Mouse (Mus musculus) heart, adult 8-10 months (tissue): Measurements from ENCODE around the gene Fcer1g. TPM values are rescaled to one million over a fixed set of nuclear protein-coding genes. Genes with fewer than 3 reads are reported as not detected.

Source experiments
- DNase-seq: peaks from one replicate; pipeline ENCODE4 v3.0.0; 2022; ENCODE audit warnings: low spot score
- total RNA-seq, 4 experiments: library from RNA; stranded (reverse); gene quantifications; 2 replicates each; pipeline ENCODE4 v1.2.4; 2022

Gene Fcer1g
- total RNA-seq, 4 experiments from 2014 or later = 8.2 to 14.4 (median 11.5) TPM

- no peak for DNase-seq
These were observed 46.1 kb downstream of the Fcer1g start for GRCm38 (mm10) chr1:171187851-171188700.

DNA sequence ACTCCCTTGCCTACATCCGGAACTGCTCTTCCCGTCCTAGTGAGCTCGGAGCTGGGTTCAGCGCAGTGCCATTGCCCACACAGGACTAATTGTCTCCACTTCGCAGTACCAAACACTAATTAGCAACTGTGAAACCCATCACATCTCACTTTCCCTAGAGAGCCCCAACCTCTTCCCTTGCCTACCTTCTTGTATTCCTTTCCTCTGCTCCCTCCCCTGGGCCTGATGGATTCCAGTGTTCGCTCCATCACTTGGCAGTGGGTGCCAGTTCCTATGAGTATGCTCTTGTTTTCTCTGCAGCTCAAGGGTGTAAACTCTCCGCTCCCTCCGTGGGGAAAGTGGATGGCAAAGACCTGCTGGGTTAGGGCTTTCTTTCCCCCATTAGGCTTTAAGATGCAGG is 48.5 kb downstream of the Fcer1g start:
- no peak for DNase-seq

DNA sequence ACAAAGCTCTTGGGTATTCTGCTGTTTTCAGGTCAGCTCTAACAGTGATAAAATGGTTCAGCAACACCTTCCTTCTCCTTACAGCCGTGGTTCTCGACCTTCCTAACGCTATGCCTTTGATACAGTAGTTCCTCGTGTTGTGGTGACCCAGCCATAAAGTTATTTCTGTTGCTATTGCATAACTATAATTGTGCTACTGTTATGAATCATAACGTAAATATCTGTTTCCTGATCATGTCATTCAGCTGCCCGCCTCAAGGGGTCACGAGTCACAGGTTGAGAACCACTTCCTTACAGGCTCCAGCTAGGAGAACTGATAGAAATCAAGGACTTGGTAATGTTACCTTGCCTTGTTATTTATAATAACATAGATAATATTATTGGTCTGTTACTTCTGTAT is 49.9 kb downstream of the Fcer1g start:
- DNase-seq = peak; percentile 55

GRCm38 (mm10) chr1:171183620-171184019 is 50.5 kb downstream of the Fcer1g start:
- DNase-seq = peak; percentile 70

GRCm38 (mm10) chr1:171183025-171183424 is 51.1 kb downstream of the Fcer1g start:
- no peak for DNase-seq

Other genes starting within 250 kb of the Fcer1g start
- gene Fcgr4, start 215.4 kb downstream of the Fcer1g start, total RNA-seq = 1 to 10 TPM in 1 of 4 experiments, under 1 TPM in 2, not detected in 1; 0.22 to 1.4 (median 0.50) TPM
- gene Fcgr3, start 169.4 kb downstream of the Fcer1g start, total RNA-seq = 10 to 100 TPM in 2 of 4 experiments, 1 to 10 TPM in 2; 7.8 to 13.7 (median 9.7) TPM
- gene Cfap126, start 120.4 kb downstream of the Fcer1g start, total RNA-seq = 1 to 10 TPM in 1 of 4 experiments, under 1 TPM in 3; 0.60 to 2.0 (median 0.88) TPM
- 1,000 to 10,000 TPM; 1,259 to 1,304 (median 1,268) TPM for gene Sdhc, start 83.8 kb downstream of the Fcer1g start, total RNA-seq
- gene Mpz, start 83.7 kb downstream of the Fcer1g start, total RNA-seq = under 1 TPM in 2 of 4 experiments, not detected in 2; 0.31 to 0.41 TPM
- 100 to 1,000 TPM; 193 to 360 (median 253) TPM for gene Pcp4l1, start 38.1 kb downstream of the Fcer1g start, total RNA-seq
- gene Nr1i3, start 20.4 kb downstream of the Fcer1g start, total RNA-seq = not detected
- gene Tomm40l, start 11.9 kb downstream of the Fcer1g start, total RNA-seq = 100 to 1,000 TPM in 1 of 4 experiments, 10 to 100 TPM in 3; 94.3 to 111 (median 97.4) TPM
- gene Apoa2, start 9.3 kb downstream of the Fcer1g start, total RNA-seq = 1 to 10 TPM; 1.8 to 4.9 (median 1.9) TPM
- under 1 TPM; 0.19 to 0.60 (median 0.25) TPM for gene Adamts4, start 16.1 kb upstream of the Fcer1g start, total RNA-seq
- gene Ndufs2, start 17.0 kb upstream of the Fcer1g start, total RNA-seq = 1,000 to 10,000 TPM; 1,619 to 1,708 (median 1,672) TPM
- 10 to 100 TPM; 15.4 to 20.8 (median 19.1) TPM for gene B4galt3, start 36.0 kb upstream of the Fcer1g start, total RNA-seq
- gene Ppox, start 46.8 kb upstream of the Fcer1g start, total RNA-seq = 10 to 100 TPM; 11.9 to 16.6 (median 12.7) TPM
- gene Usp21, start 53.6 kb upstream of the Fcer1g start, total RNA-seq = 10 to 100 TPM; 18.9 to 21.1 (median 19.9) TPM
- 10 to 100 TPM; 88.2 to 96.3 (median 90.7) TPM for gene Ufc1, start 60.7 kb upstream of the Fcer1g start, total RNA-seq
- 10 to 100 TPM; 21.2 to 26.1 (median 21.9) TPM for gene Dedd, start 94.8 kb upstream of the Fcer1g start, total RNA-seq
- 10 to 100 TPM; 26.9 to 36.8 (median 29.4) TPM for gene Nit1, start 111.3 kb upstream of the Fcer1g start, total RNA-seq
- gene Pfdn2, start 111.3 kb upstream of the Fcer1g start, total RNA-seq = 100 to 1,000 TPM in 1 of 4 experiments, 10 to 100 TPM in 3; 55.3 to 103 (median 78.2) TPM
- gene Klhdc9, start 126.4 kb upstream of the Fcer1g start, total RNA-seq = under 1 TPM in 1 of 4 experiments, not detected in 3; 0.16 TPM
- gene Nectin4, start 135.7 kb upstream of the Fcer1g start, total RNA-seq = under 1 TPM in 3 of 4 experiments, not detected in 1; 0.11 to 0.38 (median 0.25) TPM
- gene Arhgap30, start 154.6 kb upstream of the Fcer1g start, total RNA-seq = 1 to 10 TPM; 1.7 to 3.0 (median 2.0) TPM
- gene Usf1, start 176.9 kb upstream of the Fcer1g start, total RNA-seq = 10 to 100 TPM; 43.0 to 48.4 (median 45.2) TPM
- gene Tstd1, start 184.5 kb upstream of the Fcer1g start, total RNA-seq = 1 to 10 TPM in 3 of 4 experiments, under 1 TPM in 1; 0.75 to 2.0 (median 1.3) TPM
- gene F11r, start 203.2 kb upstream of the Fcer1g start, total RNA-seq = 10 to 100 TPM; 34.5 to 36.2 (median 35.6) TPM